Mouse (Mus musculus) liver, adult 2 months (tissue): ENCODE measurements around the gene Cdh24. TPM values are rescaled to one million over a fixed set of nuclear protein-coding genes. Genes with fewer than 3 reads are reported as not detected.

Experiments used
- DNase-seq: peaks from one replicate; pipeline ENCODE4 v3.0.0-alpha.2; 2011; ENCODE audit warnings: low read depth, low spot score; ENCODE audit errors: extremely low read depth
- H3K27ac ChIP-seq: fragments of 200-500 bp; replicated peaks from 2 replicates; pipeline ENCODE4 v1.5.1; 2012; ENCODE audit warnings: low read depth, mild to moderate bottlenecking, control low read depth, inconsistent platforms, low read length; ENCODE audit not compliant: insufficient read depth
- H3K27me3 ChIP-seq: fragments of 200-500 bp; 2 replicates; pipeline ENCODE4 v1.6.1; 2012; ENCODE audit warnings: mild to moderate bottlenecking, moderate library complexity, low read length, inconsistent platforms; ENCODE audit not compliant: control insufficient read depth, insufficient read depth
- H3K36me3 ChIP-seq: fragments of 200-500 bp; 2 replicates; pipeline ENCODE4 v1.6.1; 2012; ENCODE audit warnings: low read length, inconsistent platforms; ENCODE audit not compliant: control insufficient read depth, insufficient read depth
- H3K4me1 ChIP-seq: fragments of 200-500 bp; 2 replicates; pipeline ENCODE4 v1.6.1; 2011; ENCODE audit warnings: low read length; ENCODE audit not compliant: control insufficient read depth, insufficient read depth
- H3K4me3 ChIP-seq: fragments of 200-500 bp; 2 replicates; pipeline ENCODE4 v1.5.1; 2011; ENCODE audit warnings: low read depth, mild to moderate bottlenecking, control low read depth, low read length, moderate library complexity; ENCODE audit not compliant: insufficient read depth
- H3K79me2 ChIP-seq: fragments of 200-500 bp; 2 replicates; pipeline ENCODE4 v1.6.1; 2012; ENCODE audit warnings: inconsistent platforms, mild to moderate bottlenecking, low read length, moderate library complexity; ENCODE audit not compliant: control insufficient read depth, insufficient read depth
- H3K9ac ChIP-seq: fragments of 200-500 bp; 2 replicates; pipeline ENCODE4 v1.6.1; 2012; ENCODE audit warnings: low read depth, mild to moderate bottlenecking, control low read depth, inconsistent platforms, low read length
- CTCF ChIP-seq: fragments of 200-500 bp; IDR thresholded peaks from 2 replicates; pipeline ENCODE4 v1.5.1; 2011; ENCODE audit warnings: low read depth, low read length, control low read depth
- POLR2A ChIP-seq: fragments of 200-500 bp; IDR thresholded peaks from 2 replicates; pipeline ENCODE4 v1.6.1; 2011; ENCODE audit warnings: low read length, control low read depth; ENCODE audit not compliant: insufficient read depth; ENCODE audit errors: extremely low read depth
- WGBS: fragments of 180-500 bp; shearing (Covaris S2); methylation state at CpG from one replicate; pipeline ENCODE4 v1.1.7; 2018; 5-methylcytosine and 5-hydroxymethylcytosine counted together
- polyA plus RNA-seq: library from polyadenylated mRNA; depleted of rRNA; stranded (reverse); fragments of >200 nt; gene quantifications from 2 replicates; pipeline ENCODE4 v1.2.3, GENCODE M21; 2012
- total RNA-seq: library from RNA; depleted of rRNA; stranded (reverse); fragments of >200 nt; gene quantifications from 2 replicates; pipeline ENCODE4 v1.2.3, GENCODE M21; 2014

Gene Cdh24
- total and polyA plus RNA-seq, 2 experiments: 0.09 to 0.73 TPM

GRCm38 (mm10) chr14:54634182-54634581 is 7.0 kb downstream of the Cdh24 start:
- Histone ChIP-seq H3K27ac (no peak overlapping the region), H3K79me2 (no peaks in the 10 kb centered on the region), H3K4me3 (no peak overlapping the region), H3K36me3 (no peaks in the 10 kb centered on the region), H3K4me1 (no peaks in the 10 kb centered on the region), H3K9ac (no peak overlapping the region), H3K27me3 (no peaks in the 10 kb centered on the region)
- TF ChIP-seq CTCF (no peak), POLR2A (no peak)
- 73% methylated on average over 4 of the region's 4 CpGs for WGBS
- DNase-seq: no peak

DNA sequence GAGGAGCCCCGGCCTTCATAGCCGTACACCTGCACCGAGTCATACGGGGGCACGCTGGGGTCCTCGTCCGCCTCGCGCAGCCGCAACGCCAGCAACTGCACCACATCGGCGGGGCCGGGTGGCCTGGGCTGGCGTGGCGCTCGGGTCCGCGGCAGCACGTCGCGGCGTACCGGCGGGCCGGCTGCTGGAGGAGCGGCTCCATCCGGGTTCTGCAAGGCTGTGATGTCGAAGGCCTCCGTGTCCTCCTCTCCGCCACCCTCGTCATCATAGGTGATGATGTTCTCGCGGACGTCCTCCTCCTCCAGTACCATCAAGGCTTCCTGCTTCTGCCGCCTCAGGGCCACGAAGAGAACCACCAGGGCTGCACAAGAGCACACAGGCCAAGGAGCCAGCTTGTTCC is 8.9 kb downstream of the Cdh24 start:
- H3K4me3 ChIP-seq: no peak overlapping the region
- WGBS: 97% methylated on average over 37 of the region's 37 CpGs

GRCm38 (mm10) chr14:54631240-54631599 is 9.9 kb downstream of the Cdh24 start:
- WGBS: 86% methylated on average over 4 of the region's 4 CpGs

More for the DNA sequence above, 8.9 kb downstream of the Cdh24 start:
- no peaks in the 10 kb centered on the region for H3K79me2 ChIP-seq
- DNase-seq: no peak
- no peaks in the 10 kb centered on the region for H3K36me3 ChIP-seq
- no peak overlapping the region for H3K27ac ChIP-seq
- H3K9ac ChIP-seq: no peak overlapping the region
- no peaks in the 10 kb centered on the region for H3K4me1 ChIP-seq
- no peaks in the 10 kb centered on the region for H3K27me3 ChIP-seq
- TF ChIP-seq POLR2A (no peak), CTCF (no peak)

GRCm38 (mm10) chr14:54630583-54631239 is 10.5 kb downstream of the Cdh24 start:
- Histone ChIP-seq H3K79me2 (no peaks in the 10 kb centered on the region), H3K4me3 (no peak overlapping the region), H3K9ac (no peak overlapping the region), H3K36me3 (no peaks in the 10 kb centered on the region), H3K27ac (no peak overlapping the region), H3K4me1 (no peaks in the 10 kb centered on the region), H3K27me3 (no peaks in the 10 kb centered on the region)
- WGBS: 88% methylated on average over 11 of the region's 11 CpGs
- TF ChIP-seq CTCF: no peak
- TF ChIP-seq POLR2A: no peak
- DNase-seq: no peak

More at GRCm38 (mm10) chr14:54631240-54631599, 9.9 kb downstream of the Cdh24 start:
- no peaks in the 10 kb centered on the region for H3K4me1 ChIP-seq
- no peak overlapping the region for H3K4me3 ChIP-seq
- no peak for TF ChIP-seq CTCF
- TF ChIP-seq POLR2A: no peak
- no peak for DNase-seq
- no peaks in the 10 kb centered on the region for H3K79me2 ChIP-seq
- H3K27me3 ChIP-seq: no peaks in the 10 kb centered on the region
- no peak overlapping the region for H3K27ac ChIP-seq
- no peak overlapping the region for H3K9ac ChIP-seq
- no peaks in the 10 kb centered on the region for H3K36me3 ChIP-seq

- H3K9ac ChIP-seq: no peak overlapping the region
- H3K27ac ChIP-seq: no peak overlapping the region
- H3K27me3 ChIP-seq: no peaks in the 10 kb centered on the region
- DNase-seq: no peak
- WGBS: 92% methylated on average over 2 of the region's 2 CpGs
- no peaks in the 10 kb centered on the region for H3K79me2 ChIP-seq
- no peaks in the 10 kb centered on the region for H3K4me1 ChIP-seq
- H3K36me3 ChIP-seq: no peaks in the 10 kb centered on the region
- no peak overlapping the region for H3K4me3 ChIP-seq
- TF ChIP-seq POLR2A (no peak), CTCF (no peak)
Measured at GRCm38 (mm10) chr14:54629797-54630196, 11.4 kb downstream of the Cdh24 start.

- Histone ChIP-seq H3K9ac (no peak overlapping the region), H3K79me2 (no peaks in the 10 kb centered on the region), H3K4me1 (no peaks in the 10 kb centered on the region), H3K27me3 (no peaks in the 10 kb centered on the region), H3K4me3 (no peak overlapping the region), H3K27ac (no peak overlapping the region), H3K36me3 (no peaks in the 10 kb centered on the region)
- WGBS: 82% methylated on average over 5 of the region's 5 CpGs
- no peak for DNase-seq
- TF ChIP-seq POLR2A (no peak), CTCF (no peak)
Measured at GRCm38 (mm10) chr14:54628103-54628502, 13.1 kb downstream of the Cdh24 start.
